ENCODE assay signal across 25 mouse cellular contexts in genomic region chr14:16604469-16605064, GRCm38 (mm10).
DNase-seq lines count a peak whose midpoint lies in the region; ATAC-seq and TF ChIP-seq lines count a peak whose summit lies in the region.
"Had no signal": no experiment of that assay in that cellular context is flagged by ENCODE, and none has a peak within 500 bp of the region (broad histone marks: within the 10 kb centered on the region; RNA-seq: fewer than 3 reads in every experiment).

No protein-coding gene starts in this region.

- no peak overlapping the region for H3K9ac ChIP-seq in hindbrain, embryonic 13.5 days
- no peak overlapping the region for H3K9ac ChIP-seq in hindbrain, postnatal 0 days (replicated peaks; ENCODE audit: low read length)
- no peak overlapping the region for H3K9ac ChIP-seq in liver, adult 2 months (ENCODE audit: low read depth, low read length)
- H3K9ac ChIP-seq in liver, embryonic 11.5 days (ENCODE audit: low read depth, low read length) = no peak overlapping the region
- no peak overlapping the region for H3K9ac ChIP-seq in neural tube, embryonic 15.5 days (replicated peaks)
- H3K9ac ChIP-seq: forebrain, embryonic 12.5 days; limb, embryonic 12.5 days; liver, embryonic 15.5 days; neural tube, embryonic 12.5 days had no signal

- no peak for TF ChIP-seq CTCF in hindbrain, postnatal 0 days (IDR thresholded peaks at IDR 0.05; ENCODE audit: low read depth)
- no peak for TF ChIP-seq CTCF in liver, adult 2 months (IDR thresholded peaks at IDR 0.05; ENCODE audit: low read depth, low read length)

- 53% methylated on average over 8 of the region's 8 CpGs for WGBS in hindbrain, embryonic 13.5 days
- WGBS in hindbrain, postnatal 0 days = 55% methylated on average over 8 of the region's 8 CpGs
- WGBS in liver, adult 2 months = 46% methylated on average over 8 of the region's 8 CpGs
- 39% methylated on average over 8 of the region's 8 CpGs for WGBS in liver, embryonic 11.5 days
- WGBS in neural tube, embryonic 15.5 days = 15% methylated on average over 8 of the region's 8 CpGs

- H3K4me3 ChIP-seq in hindbrain, embryonic 13.5 days = no peak overlapping the region
- H3K4me3 ChIP-seq in hindbrain, postnatal 0 days (ENCODE audit: low read length) = no peak overlapping the region
- no peak overlapping the region for H3K4me3 ChIP-seq in liver, adult 2 months (ENCODE audit: insufficient read depth, low read depth, low read length)
- H3K4me3 ChIP-seq in liver, embryonic 11.5 days (ENCODE audit: low read depth, low read length) = no peak overlapping the region
- H3K4me3 ChIP-seq in neural tube, embryonic 15.5 days (replicated peaks) = no peak overlapping the region
- H3K4me3 ChIP-seq: forebrain, embryonic 12.5 days; heart, adult 2 months; left cerebral cortex, adult 2 months; limb, embryonic 12.5 days; liver, embryonic 15.5 days; neural tube, embryonic 12.5 days had no signal

- H3K4me1 ChIP-seq in hindbrain, embryonic 13.5 days (replicated peaks) = peaks cover 5% of the 10 kb centered on the region; the same call in 1 of the 2 replicates
- no peaks in the 10 kb centered on the region for H3K4me1 ChIP-seq in hindbrain, postnatal 0 days (ENCODE audit: insufficient read depth, low read length)
- H3K4me1 ChIP-seq in liver, adult 2 months (ENCODE audit: control insufficient read depth, insufficient read depth, low read length) = peaks cover 2% of the 10 kb centered on the region
- 0 out of 2 replicates have a peak, but pooled peaks cover 3% of the 10 kb centered on the region for H3K4me1 ChIP-seq in liver, embryonic 11.5 days (replicated peaks; ENCODE audit: control insufficient read depth, insufficient read depth, low read length)
- 0 out of 2 replicates have a peak, but pooled peaks cover 5% of the 10 kb centered on the region for H3K4me1 ChIP-seq in neural tube, embryonic 15.5 days
- H3K4me1 ChIP-seq: forebrain, embryonic 12.5 days; liver, embryonic 15.5 days; neural tube, embryonic 12.5 days had no signal

- no peak for DNase-seq in hindbrain, postnatal 0 days (ENCODE audit: low spot score)
- DNase-seq in liver, adult 2 months (ENCODE audit: extremely low read depth, low read depth, low spot score) = peak; percentile 14
- no peak for DNase-seq in liver, embryonic 11.5 days (ENCODE audit: low spot score)
- peak; percentile 28 for DNase-seq in embryo, embryonic 9.5 days (ENCODE audit: extremely low spot score)
- DNase-seq in retina, postnatal 1 day = no peak
- DNase-seq: adrenal gland, postnatal 25 days; cerebellum, adult 11 months; gastrocnemius, postnatal 10 days; heart, adult 2 months; heart, postnatal 4 days; kidney, adult 11 months; kidney, postnatal 4 days; layer of hippocampus, adult 9-11 months; right cerebral cortex, postnatal 14 days; spleen, adult 18-20 months; thymus, postnatal 25 days had no signal

- H3K9me3 ChIP-seq in hindbrain, embryonic 13.5 days = no peaks in the 10 kb centered on the region
- no peaks in the 10 kb centered on the region for H3K9me3 ChIP-seq in hindbrain, postnatal 0 days (ENCODE audit: low read length)
- no peaks in the 10 kb centered on the region for H3K9me3 ChIP-seq in liver, embryonic 11.5 days (ENCODE audit: control insufficient read depth, low read length)
- H3K9me3 ChIP-seq in neural tube, embryonic 15.5 days (replicated peaks) = no peaks in the 10 kb centered on the region
- H3K9me3 ChIP-seq: forebrain, embryonic 12.5 days; G1E; limb, embryonic 12.5 days; liver, embryonic 15.5 days; neural tube, embryonic 12.5 days had no signal

- peak; percentile 32; the same call in 1 of the 2 replicates for ATAC-seq in hindbrain, embryonic 13.5 days (ENCODE audit: low FRiP score)
- ATAC-seq in hindbrain, postnatal 0 days = no peak
- no peak for ATAC-seq in liver, embryonic 11.5 days (replicated peaks; ENCODE audit: low FRiP score)
- 0 out of 2 replicates have a peak, but pooled peaks have one; percentile 39 for ATAC-seq in neural tube, embryonic 15.5 days (ENCODE audit: low FRiP score)
- ATAC-seq: lung, postnatal 0 days had no signal

- no peak for TF ChIP-seq POLR2A in liver, adult 2 months (IDR thresholded peaks at IDR 0.05; ENCODE audit: extremely low read depth, insufficient read depth, low read length)

- H3K27ac ChIP-seq in hindbrain, embryonic 13.5 days = no peak overlapping the region
- no peak overlapping the region for H3K27ac ChIP-seq in hindbrain, postnatal 0 days
- H3K27ac ChIP-seq in liver, adult 2 months (replicated peaks; ENCODE audit: insufficient read depth, low read depth, low read length) = no peak overlapping the region
- no peak overlapping the region for H3K27ac ChIP-seq in liver, embryonic 11.5 days (ENCODE audit: low read depth, low read length)
- no peak overlapping the region for H3K27ac ChIP-seq in neural tube, embryonic 15.5 days (replicated peaks)
- H3K27ac ChIP-seq: forebrain, embryonic 12.5 days; heart, adult 2 months; left cerebral cortex, adult 2 months; limb, embryonic 12.5 days; liver, embryonic 15.5 days; neural tube, embryonic 12.5 days had no signal

- no peaks in the 10 kb centered on the region for H3K27me3 ChIP-seq in hindbrain, embryonic 13.5 days
- H3K27me3 ChIP-seq in hindbrain, postnatal 0 days (ENCODE audit: insufficient read depth, low read length) = no peaks in the 10 kb centered on the region
- no peaks in the 10 kb centered on the region for H3K27me3 ChIP-seq in liver, adult 2 months (ENCODE audit: control insufficient read depth, insufficient read depth, low read length)
- no peaks in the 10 kb centered on the region for H3K27me3 ChIP-seq in liver, embryonic 11.5 days (replicated peaks; ENCODE audit: control insufficient read depth, insufficient read depth, low read length)
- H3K27me3 ChIP-seq in neural tube, embryonic 15.5 days (replicated peaks) = no peaks in the 10 kb centered on the region
- H3K27me3 ChIP-seq: forebrain, embryonic 12.5 days; limb, embryonic 12.5 days; liver, embryonic 15.5 days; neural tube, embryonic 12.5 days had no signal

- H3K79me2 ChIP-seq in liver, adult 2 months (ENCODE audit: control insufficient read depth, insufficient read depth, low read length) = no peaks in the 10 kb centered on the region

- no peaks in the 10 kb centered on the region for H3K36me3 ChIP-seq in hindbrain, embryonic 13.5 days
- H3K36me3 ChIP-seq in hindbrain, postnatal 0 days (ENCODE audit: insufficient read depth, low read length) = no peaks in the 10 kb centered on the region
- H3K36me3 ChIP-seq in liver, adult 2 months (ENCODE audit: control insufficient read depth, insufficient read depth, low read length) = no peaks in the 10 kb centered on the region
- no peaks in the 10 kb centered on the region for H3K36me3 ChIP-seq in liver, embryonic 11.5 days (ENCODE audit: control insufficient read depth, insufficient read depth, low read length)
- H3K36me3 ChIP-seq in neural tube, embryonic 15.5 days = no peaks in the 10 kb centered on the region
- H3K36me3 ChIP-seq: forebrain, embryonic 12.5 days; G1E; limb, embryonic 12.5 days; liver, embryonic 15.5 days; neural tube, embryonic 12.5 days had no signal

- no peak overlapping the region for H3K4me2 ChIP-seq in hindbrain, embryonic 13.5 days
- H3K4me2 ChIP-seq in hindbrain, postnatal 0 days (ENCODE audit: low read depth, low read length) = no peak overlapping the region
- no peak overlapping the region for H3K4me2 ChIP-seq in liver, embryonic 11.5 days
- H3K4me2 ChIP-seq in neural tube, embryonic 15.5 days = no peak overlapping the region
- H3K4me2 ChIP-seq: forebrain, embryonic 12.5 days; limb, embryonic 12.5 days; liver, embryonic 15.5 days; neural tube, embryonic 12.5 days had no signal

Comparison
In these comparisons a context has a peak if more than half of its experiments do, and no peak if none do; other contexts are left out.
1. ATAC-seq: peak in hindbrain, embryonic 13.5 days (single experiment) and neural tube, embryonic 15.5 days (single experiment); none in hindbrain, postnatal 0 days (single experiment) and liver, embryonic 11.5 days (single experiment).
2. DNase-seq: peak in liver, adult 2 months (single experiment) and embryo, embryonic 9.5 days (single experiment); none in hindbrain, postnatal 0 days (single experiment), liver, embryonic 11.5 days (single experiment) and retina, postnatal 1 day (single experiment).